Mouse (Mus musculus) large intestine, adult 2 months (tissue): ENCODE results near the gene Ccdc163. TPM values are rescaled to one million over a fixed set of nuclear protein-coding genes. Genes with fewer than 3 reads are reported as not detected.

Source experiments
- DNase-seq: peaks from one replicate; pipeline ENCODE4 v3.0.0-alpha.2; 2012; ENCODE audit warnings: low read depth, low spot score
- WGBS: fragments of 180-500 bp; shearing (Covaris S2); methylation state at CpG from one replicate; pipeline ENCODE4 v1.1.7; 2018; 5-methylcytosine and 5-hydroxymethylcytosine counted together
- polyA plus RNA-seq: library from polyadenylated mRNA; depleted of rRNA; stranded (reverse); fragments of >200 nt; gene quantifications from 2 replicates; pipeline ENCODE4 v1.2.3, GENCODE M21; 2012; rRNA removed

Gene Ccdc163
- polyA plus RNA-seq, 1 experiment = 19.4 TPM

- no peak for DNase-seq
- WGBS = 70% methylated on average over 5 of the region's 5 CpGs
These were observed 55.7 kb downstream of the Ccdc163 start for GRCm38 (mm10) chr4:116764001-116764400.

DNA sequence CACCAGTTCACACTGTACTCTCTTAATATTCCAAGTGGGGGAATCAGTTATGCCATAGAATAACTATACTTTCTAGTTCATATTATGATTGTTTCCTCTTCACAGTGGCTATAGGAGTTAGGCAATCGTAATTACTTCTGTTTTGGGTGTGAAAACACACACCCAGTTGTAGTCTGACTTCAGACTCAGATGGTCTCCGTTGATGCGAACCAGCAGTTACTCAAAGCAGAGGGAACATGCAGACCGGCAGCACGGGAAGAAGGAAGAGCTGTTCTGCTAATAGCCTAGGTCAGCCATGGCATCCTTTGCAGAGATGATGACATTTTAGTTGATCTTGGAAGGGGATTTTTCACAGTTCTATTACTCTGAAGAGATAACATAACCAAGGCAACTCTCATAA, 60.2 kb downstream of the Ccdc163 start:
- WGBS = 38% methylated on average over 5 of the region's 5 CpGs
- DNase-seq = no peak

DNA sequence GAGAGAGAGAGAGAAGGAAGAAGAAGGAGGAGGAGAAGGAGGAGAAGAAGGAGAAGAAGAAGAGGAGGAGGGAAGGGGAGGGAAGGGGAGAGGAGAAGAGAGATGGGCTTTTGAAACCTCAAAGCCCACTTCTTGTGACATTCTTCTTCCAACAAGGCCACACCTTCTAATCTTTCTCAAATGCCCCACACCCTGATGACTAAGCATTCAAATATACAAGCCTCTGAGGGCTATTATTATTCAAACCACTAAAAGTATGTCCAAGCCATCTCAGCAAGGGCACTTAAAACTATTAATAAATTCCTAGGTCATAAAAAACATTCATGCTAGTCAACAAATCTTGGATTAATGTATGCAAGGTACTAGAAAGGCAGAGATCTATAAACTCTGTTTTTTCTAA, 60.8 kb downstream of the Ccdc163 start:
- DNase-seq = no peak

GRCm38 (mm10) chr4:116776391-116776790, 68.1 kb downstream of the Ccdc163 start:
- WGBS = 87% methylated on average over 5 of the region's 5 CpGs

DNA sequence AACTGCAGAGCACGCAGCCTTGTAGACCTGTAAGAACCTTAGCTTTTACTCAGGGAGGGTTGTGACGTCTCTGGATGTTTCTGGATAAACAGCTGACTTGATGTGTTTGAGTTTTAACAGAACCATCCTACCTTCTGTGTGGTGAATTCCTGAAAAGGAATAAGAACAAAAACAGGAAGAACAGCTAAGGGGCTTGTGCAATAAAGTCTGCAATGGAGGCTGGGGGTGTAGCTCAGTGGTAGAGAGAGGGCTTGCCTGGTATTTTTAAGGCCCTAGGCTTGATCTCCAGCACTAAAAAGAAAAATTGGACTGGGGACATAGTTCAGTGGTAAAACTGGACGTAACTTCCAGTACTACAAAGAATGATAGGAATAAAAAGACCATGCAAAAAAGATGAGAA, 68.8 kb downstream of the Ccdc163 start:
- WGBS = 92% methylated on average over 3 of the region's 3 CpGs
- no peak for DNase-seq

More at GRCm38 (mm10) chr4:116776391-116776790, 68.1 kb downstream of the Ccdc163 start:
- no peak for DNase-seq

- no peak for DNase-seq
- 59% methylated on average over 2 of the region's 2 CpGs for WGBS
These were observed 72.2 kb downstream of the Ccdc163 start for GRCm38 (mm10) chr4:116780541-116780940.

GRCm38 (mm10) chr4:116781366-116781765, 73.1 kb downstream of the Ccdc163 start:
- DNase-seq = no peak
- 70% methylated on average over 2 of the region's 2 CpGs for WGBS

GRCm38 (mm10) chr4:116782171-116782570, 73.9 kb downstream of the Ccdc163 start:
- no peak for DNase-seq
- 82% methylated on average over 8 of the region's 8 CpGs for WGBS

DNA sequence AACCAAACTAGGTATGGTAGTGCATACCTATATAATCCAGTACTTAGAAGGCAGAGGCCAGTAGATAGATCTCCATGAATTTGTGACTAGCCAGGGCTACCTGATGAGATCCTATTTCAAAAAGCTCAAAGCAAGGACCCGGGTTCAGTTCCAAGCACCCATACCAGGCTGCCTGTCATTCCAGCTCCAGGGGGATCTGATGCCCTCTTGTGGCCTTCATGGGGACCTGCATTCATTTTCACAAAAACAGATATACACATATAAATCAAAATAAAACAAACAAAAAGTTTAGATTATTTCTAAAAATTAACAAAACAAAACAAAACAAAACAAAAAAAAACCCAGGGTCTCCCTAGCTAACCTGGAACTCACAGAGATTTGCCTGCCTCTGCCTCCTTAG, 78.3 kb downstream of the Ccdc163 start:
- 97% methylated on average over 1 of the region's 1 CpGs for WGBS
- no peak for DNase-seq

DNA sequence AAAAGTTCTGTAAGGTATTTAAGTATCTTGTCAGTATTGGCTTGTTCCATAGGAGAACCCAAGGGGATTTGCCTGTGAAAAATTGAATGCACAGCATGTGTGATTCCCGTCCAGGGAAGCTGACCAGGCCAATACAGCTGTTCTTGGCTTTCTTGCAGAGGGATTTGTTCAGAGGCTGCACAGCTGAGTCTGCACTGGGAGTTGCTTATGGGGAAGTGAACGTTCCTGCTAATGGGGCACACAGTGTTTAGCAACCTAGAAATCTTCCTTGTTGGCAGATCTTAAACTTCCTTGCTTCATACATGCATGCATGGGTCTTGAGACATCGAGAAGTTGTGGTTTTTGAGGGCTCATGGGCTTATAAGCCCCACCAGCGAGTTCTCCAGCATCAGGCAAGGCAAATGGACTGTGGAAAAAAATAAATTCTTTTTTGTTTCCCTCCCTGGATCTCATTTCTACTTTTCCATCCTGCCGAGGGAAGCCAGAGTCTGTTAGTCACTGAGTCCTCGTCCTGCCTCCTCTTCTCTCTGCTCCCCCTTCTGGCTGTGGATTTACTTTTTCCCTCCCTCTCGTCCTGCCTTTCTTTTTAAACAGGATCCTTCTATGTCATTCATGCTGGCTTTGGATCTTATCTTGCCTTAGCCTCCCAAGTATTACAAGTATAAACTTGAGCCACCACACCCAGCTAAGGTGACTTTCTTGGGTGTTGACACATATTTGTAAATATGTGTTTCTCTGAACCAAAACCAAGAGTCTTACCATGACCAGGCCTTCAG, 79.9 kb downstream of the Ccdc163 start:
- 42% methylated on average over 7 of the region's 7 CpGs for WGBS
- no peak for DNase-seq

DNA sequence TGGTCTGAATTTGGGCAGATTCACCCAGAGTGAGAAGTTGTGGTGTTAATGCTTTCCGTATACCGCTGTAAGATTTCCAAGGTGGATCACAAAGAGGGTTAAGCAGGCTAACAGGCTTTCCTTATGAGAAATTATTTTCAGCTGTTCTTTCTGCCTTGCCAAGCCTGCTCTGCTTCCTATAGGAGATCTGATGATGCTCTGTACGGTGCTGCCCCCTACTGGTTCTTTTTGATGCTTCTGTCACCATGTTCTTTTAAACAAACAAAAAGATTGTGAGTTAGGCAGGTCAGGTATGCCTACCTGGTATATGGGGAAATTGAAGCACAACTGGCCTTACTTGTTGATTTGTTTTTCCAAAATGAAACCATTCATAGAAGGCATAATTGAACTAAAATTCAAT, 80.6 kb downstream of the Ccdc163 start:
- DNase-seq = peak; percentile 82
- 9% methylated on average over 3 of the region's 3 CpGs for WGBS

GRCm38 (mm10) chr4:116792453-116792852, 84.1 kb downstream of the Ccdc163 start:
- DNase-seq = no peak
- WGBS = 72% methylated on average over 8 of the region's 8 CpGs

- DNase-seq = no peak
- WGBS = 80% methylated on average over 2 of the region's 2 CpGs
These were observed 86.0 kb downstream of the Ccdc163 start for GRCm38 (mm10) chr4:116794273-116794672.

GRCm38 (mm10) chr4:116796442-116797110, 88.3 kb downstream of the Ccdc163 start:
- WGBS = 13% methylated on average over 1 of the region's 1 CpGs
- no peak for DNase-seq

- no peak for DNase-seq
- 27% methylated on average over 5 of the region's 5 CpGs for WGBS
These were observed 91.6 kb downstream of the Ccdc163 start for GRCm38 (mm10) chr4:116799901-116800300.

Other genes with a start within 250 kb of the Ccdc163 start
- gene Mast2, start 244.3 kb upstream of the Ccdc163 start, polyA plus RNA-seq = 65.4 and 117 TPM in 2 replicates
- gene Ipp, start 201.0 kb upstream of the Ccdc163 start, polyA plus RNA-seq = 2.0 and 3.0 TPM in 2 replicates
- 5.4 and 5.6 TPM in 2 replicates for gene Tmem69, start 152.6 kb upstream of the Ccdc163 start, polyA plus RNA-seq
- 69.3 and 74.4 TPM in 2 replicates for gene Gpbp1l1, start 150.9 kb upstream of the Ccdc163 start, polyA plus RNA-seq
- gene Ccdc17, start 111.9 kb upstream of the Ccdc163 start, polyA plus RNA-seq = 6.1 and 8.2 TPM in 2 replicates
- 5.4 and 6.0 TPM in 2 replicates for gene Nasp, start 80.6 kb upstream of the Ccdc163 start, polyA plus RNA-seq
- gene Akr1a1, start 56.8 kb upstream of the Ccdc163 start, polyA plus RNA-seq = 937 and 1,000 TPM in 2 replicates
- 346 and 395 TPM in 2 replicates for gene Prdx1, start 23.0 kb upstream of the Ccdc163 start, polyA plus RNA-seq
- 9.1 and 9.3 TPM in 2 replicates for gene Mmachc, start 103 bp upstream of the Ccdc163 start, polyA plus RNA-seq
- gene Tesk2, start 12.4 kb downstream of the Ccdc163 start, polyA plus RNA-seq = 14.6 and 21.5 TPM in 2 replicates
- 22.0 and 24.9 TPM in 2 replicates for gene Toe1, start 99.1 kb downstream of the Ccdc163 start, polyA plus RNA-seq
- gene Mutyh, start 99.2 kb downstream of the Ccdc163 start, polyA plus RNA-seq = 4.7 and 5.6 TPM in 2 replicates
- 8.3 and 8.4 TPM in 2 replicates for gene Hpdl, start 113.2 kb downstream of the Ccdc163 start, polyA plus RNA-seq
- gene Zswim5, start 168.9 kb downstream of the Ccdc163 start, polyA plus RNA-seq = 6.4 and 10.7 TPM in 2 replicates